In the genomic region with DNA sequence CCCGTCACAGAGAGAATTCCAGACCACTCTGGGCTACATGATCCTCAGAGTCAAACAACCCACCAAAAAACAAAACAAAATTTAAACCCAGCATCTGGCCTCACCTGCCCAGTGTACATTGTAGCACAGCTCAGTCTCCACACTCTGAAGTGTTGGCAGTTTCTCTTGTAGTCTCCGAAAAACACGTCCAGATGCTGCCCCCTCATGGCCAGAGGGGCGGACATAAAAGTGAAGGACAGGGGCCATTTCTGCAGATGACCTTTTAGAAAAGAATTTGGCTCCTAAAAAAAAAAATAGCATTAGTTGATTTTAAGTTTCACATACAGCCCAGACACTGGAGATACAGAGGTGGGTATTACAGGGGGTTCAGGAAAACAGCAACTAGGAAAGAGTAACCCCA, we compare ENCODE assay signal across 12 mouse cellular contexts. TPM values are rescaled to one million over a fixed set of nuclear protein-coding genes. Genes with fewer than 3 reads are reported as not detected.
A peak's percentile ranks its signal among the peaks of the same experiment; 100 is the strongest.
DNase-seq lines count a peak whose midpoint lies in the region; ATAC-seq and TF ChIP-seq lines count a peak whose summit lies in the region.
"Had no signal": no experiment of that assay in that cellular context is flagged by ENCODE, and none has a peak within 500 bp of the region (broad histone marks: within the 10 kb centered on the region; RNA-seq: fewer than 3 reads in every experiment).

No protein-coding gene starts in this region.

- peaks cover 36% of the 10 kb centered on the region for H3K36me3 ChIP-seq in kidney, postnatal 0 days (ENCODE audit: insufficient read depth, low read length)
- peaks cover 46% of the 10 kb centered on the region for H3K36me3 ChIP-seq in kidney, embryonic 16.5 days (ENCODE audit: insufficient read depth, low read length)
- H3K36me3 ChIP-seq in ES-Bruce4 (ENCODE audit: control insufficient read depth, insufficient read depth, low read length, poor library complexity, severe bottlenecking): peaks cover 78% of the 10 kb centered on the region
- H3K36me3 ChIP-seq in heart, postnatal 0 days (replicated peaks; ENCODE audit: control insufficient read depth, insufficient read depth, low read length): peaks cover 38% of the 10 kb centered on the region

- no peak overlapping the region for H3K4me3 ChIP-seq in kidney, postnatal 0 days (replicated peaks; ENCODE audit: low read depth, low read length)
- no peak overlapping the region for H3K4me3 ChIP-seq in kidney, embryonic 16.5 days (ENCODE audit: low read length)
- H3K4me3 ChIP-seq in ES-Bruce4 (ENCODE audit: low read depth, low read length): no peak overlapping the region
- H3K4me3 ChIP-seq in heart, postnatal 0 days (ENCODE audit: low read depth, low read length): no peak overlapping the region
- H3K4me3 ChIP-seq: forebrain, embryonic 10.5 days; liver, embryonic 15.5 days; midbrain, embryonic 13.5 days had no signal

- H3K9me3 ChIP-seq in kidney, postnatal 0 days (replicated peaks; ENCODE audit: low read length): no peaks in the 10 kb centered on the region
- no peaks in the 10 kb centered on the region for H3K9me3 ChIP-seq in kidney, embryonic 16.5 days (ENCODE audit: low read length)
- H3K9me3 ChIP-seq in ES-Bruce4 (replicated peaks; ENCODE audit: control insufficient read depth, insufficient read depth, low read length, poor library complexity, severe bottlenecking): no peaks in the 10 kb centered on the region
- no peaks in the 10 kb centered on the region for H3K9me3 ChIP-seq in heart, postnatal 0 days (replicated peaks; ENCODE audit: control insufficient read depth, low read length)
- H3K9me3 ChIP-seq: forebrain, embryonic 10.5 days; liver, embryonic 15.5 days; midbrain, embryonic 13.5 days had no signal

- no peaks in the 10 kb centered on the region for H3K27me3 ChIP-seq in kidney, postnatal 0 days (ENCODE audit: insufficient read depth, low read length)
- H3K27me3 ChIP-seq in kidney, embryonic 16.5 days (ENCODE audit: insufficient read depth, low read length): no peaks in the 10 kb centered on the region
- H3K27me3 ChIP-seq in ES-Bruce4 (ENCODE audit: control insufficient read depth, insufficient read depth, low read length, poor library complexity, severe bottlenecking): no peaks in the 10 kb centered on the region
- no peaks in the 10 kb centered on the region for H3K27me3 ChIP-seq in heart, postnatal 0 days (ENCODE audit: control insufficient read depth, insufficient read depth, low read length)
- H3K27me3 ChIP-seq: liver, embryonic 15.5 days; midbrain, embryonic 13.5 days had no signal

- H3K27ac ChIP-seq in kidney, postnatal 0 days: no peak overlapping the region
- no peak overlapping the region for H3K27ac ChIP-seq in kidney, embryonic 16.5 days (ENCODE audit: low read length)
- no peak overlapping the region for H3K27ac ChIP-seq in ES-Bruce4 (ENCODE audit: insufficient read depth, low read length)
- H3K27ac ChIP-seq in heart, postnatal 0 days (ENCODE audit: low read depth): no peak overlapping the region
- H3K27ac ChIP-seq: forebrain, embryonic 10.5 days; liver, embryonic 15.5 days; midbrain, embryonic 13.5 days had no signal

- TF ChIP-seq POLR2A in ES-Bruce4 (IDR thresholded peaks at IDR 0.05; ENCODE audit: insufficient read depth, low read length): no peak

- DNase-seq in kidney, postnatal 0 days (ENCODE audit: low spot score): peak; percentile 42
- peak; percentile 59 for DNase-seq in 416B (ENCODE audit: low read depth)
- DNase-seq in heart, postnatal 0 days (ENCODE audit: low spot score): no peak
- no peak for DNase-seq in spleen, postnatal 14 days (ENCODE audit: low spot score in 2 of 2)
- DNase-seq in left cerebral cortex, adult 9 months (ENCODE audit: low spot score in 2 of 2): no peak
- DNase-seq in T-cell, adult 2 months (ENCODE audit: low spot score): no peak
- DNase-seq: thymus, postnatal 4 days had no signal

- peak; percentile 46; the same call in 1 of the 2 replicates for TF ChIP-seq CTCF in kidney, postnatal 0 days (IDR thresholded peaks at IDR 0.05; ENCODE audit: low read depth)
- TF ChIP-seq CTCF in ES-Bruce4 (IDR thresholded peaks at IDR 0.05; ENCODE audit: low read depth, low read length): peak; percentile 37
- TF ChIP-seq CTCF in heart, postnatal 0 days (IDR thresholded peaks at IDR 0.05; ENCODE audit: low read depth): peak; percentile 22

- no peak overlapping the region for H3K9ac ChIP-seq in kidney, postnatal 0 days (ENCODE audit: low read depth, low read length)
- H3K9ac ChIP-seq in kidney, embryonic 16.5 days (replicated peaks; ENCODE audit: low read length): no peak overlapping the region
- no peak overlapping the region for H3K9ac ChIP-seq in ES-Bruce4 (ENCODE audit: low read depth, poor library complexity, severe bottlenecking)
- H3K9ac ChIP-seq in heart, postnatal 0 days (replicated peaks; ENCODE audit: low read depth, low read length): no peak overlapping the region
- H3K9ac ChIP-seq: liver, embryonic 15.5 days; midbrain, embryonic 13.5 days had no signal

- no peak for TF ChIP-seq EP300 in ES-Bruce4 (IDR thresholded peaks at IDR 0.05; ENCODE audit: insufficient read depth, low read depth, low read length)
- TF ChIP-seq EP300 in heart, postnatal 0 days (IDR thresholded peaks at IDR 0.05; ENCODE audit: low read depth): no peak

- ATAC-seq in kidney, postnatal 0 days (replicated peaks; ENCODE audit: low FRiP score, low read depth): no peak
- no peak for ATAC-seq in kidney, embryonic 16.5 days (ENCODE audit: low FRiP score, low TSS enrichment)
- ATAC-seq in heart, postnatal 0 days (ENCODE audit: insufficient read depth, low read depth): no peak
- ATAC-seq: midbrain, embryonic 13.5 days had no signal

- 54% methylated on average over 4 of the region's 4 CpGs for WGBS in kidney, postnatal 0 days
- 47% methylated on average over 4 of the region's 4 CpGs for WGBS in kidney, embryonic 16.5 days
- 41% methylated on average over 4 of the region's 4 CpGs for WGBS in heart, postnatal 0 days

- H3K4me2 ChIP-seq in kidney, postnatal 0 days (ENCODE audit: low read length): no peak overlapping the region
- no peak overlapping the region for H3K4me2 ChIP-seq in kidney, embryonic 16.5 days (replicated peaks; ENCODE audit: low read depth, low read length)
- H3K4me2 ChIP-seq in heart, postnatal 0 days (ENCODE audit: low read depth, low read length): no peak overlapping the region
- H3K4me2 ChIP-seq: liver, embryonic 15.5 days; midbrain, embryonic 13.5 days had no signal

- H3K4me1 ChIP-seq in kidney, postnatal 0 days (replicated peaks; ENCODE audit: insufficient read depth, low read length): 0 out of 2 replicates have a peak, but pooled peaks cover 5% of the 10 kb centered on the region
- H3K4me1 ChIP-seq in kidney, embryonic 16.5 days (ENCODE audit: insufficient read depth, low read length): peaks cover 7% of the 10 kb centered on the region
- no peaks in the 10 kb centered on the region for H3K4me1 ChIP-seq in ES-Bruce4 (ENCODE audit: control insufficient read depth, insufficient read depth, low read length)
- H3K4me1 ChIP-seq in heart, postnatal 0 days (ENCODE audit: control insufficient read depth, insufficient read depth): 0 out of 2 replicates have a peak, but pooled peaks cover 5% of the 10 kb centered on the region

RNA-seq across cellular contexts. Expression of gene Pfas, which starts 4.7 kb away (rescaled TPM):
- polyA plus RNA-seq in kidney, postnatal 0 days (2015; fragmentation: Nextera tagmentation; extraction: Ambion mirVana): 20.9 and 23.3 TPM in 2 replicates
- 33.9 and 41.9 TPM in 2 replicates for polyA plus RNA-seq in kidney, embryonic 16.5 days (2015; fragmentation: Nextera tagmentation; extraction: Ambion mirVana)
- polyA plus RNA-seq in ES-Bruce4 (2011; ENCODE audit: insufficient read depth, insufficient read length, low read depth, missing spikeins): 79.6 and 85.3 TPM in 2 replicates
- 10.1 and 12.3 TPM in 2 replicates for total RNA-seq in heart, postnatal 0 days (2014; rRNA removed; ENCODE audit: low replicate concordance)
- 8.3 and 8.7 TPM in 2 replicates for polyA plus RNA-seq in heart, postnatal 0 days (2015; fragmentation: Nextera tagmentation; extraction: Ambion mirVana)

RNA-seq across cellular contexts. Expression of gene Ctc1, which starts 12.1 kb away (rescaled TPM):
- 27.6 and 27.7 TPM in 2 replicates for polyA plus RNA-seq in kidney, postnatal 0 days (2015; fragmentation: Nextera tagmentation; extraction: Ambion mirVana)
- 64.1 and 68.0 TPM in 2 replicates for polyA plus RNA-seq in kidney, embryonic 16.5 days (2015; fragmentation: Nextera tagmentation; extraction: Ambion mirVana)
- polyA plus RNA-seq in ES-Bruce4 (2011; ENCODE audit: insufficient read depth, insufficient read length, low read depth, missing spikeins): 164 and 169 TPM in 2 replicates
- 40.0 and 46.0 TPM in 2 replicates for total RNA-seq in heart, postnatal 0 days (2014; rRNA removed; ENCODE audit: low replicate concordance)
- polyA plus RNA-seq in heart, postnatal 0 days (2015; fragmentation: Nextera tagmentation; extraction: Ambion mirVana): 18.6 TPM in 2 replicates

RNA-seq across cellular contexts. Expression of gene Rangrf, which starts 28.6 kb away (rescaled TPM):
- polyA plus RNA-seq in kidney, postnatal 0 days (2015; fragmentation: Nextera tagmentation; extraction: Ambion mirVana): 55.6 and 58.3 TPM in 2 replicates
- polyA plus RNA-seq in kidney, embryonic 16.5 days (2015; fragmentation: Nextera tagmentation; extraction: Ambion mirVana): 62.3 and 63.9 TPM in 2 replicates
- polyA plus RNA-seq in ES-Bruce4 (2011; ENCODE audit: insufficient read depth, insufficient read length, low read depth, missing spikeins): 70.3 and 98.6 TPM in 2 replicates
- 101 and 103 TPM in 2 replicates for total RNA-seq in heart, postnatal 0 days (2014; rRNA removed; ENCODE audit: low replicate concordance)
- 78.0 and 85.1 TPM in 2 replicates for polyA plus RNA-seq in heart, postnatal 0 days (2015; fragmentation: Nextera tagmentation; extraction: Ambion mirVana)

RNA-seq across cellular contexts. Expression of gene Slc25a35, which starts 35.7 kb away (rescaled TPM):
- 11.1 and 11.5 TPM in 2 replicates for polyA plus RNA-seq in kidney, postnatal 0 days (2015; fragmentation: Nextera tagmentation; extraction: Ambion mirVana)
- polyA plus RNA-seq in kidney, embryonic 16.5 days (2015; fragmentation: Nextera tagmentation; extraction: Ambion mirVana): 7.6 and 7.9 TPM in 2 replicates
- 3.4 and 4.6 TPM in 2 replicates for polyA plus RNA-seq in ES-Bruce4 (2011; ENCODE audit: insufficient read depth, insufficient read length, low read depth, missing spikeins)
- 0.70 and 3.6 TPM in 2 replicates for total RNA-seq in heart, postnatal 0 days (2014; rRNA removed; ENCODE audit: low replicate concordance)
- 1.9 and 2.0 TPM in 2 replicates for polyA plus RNA-seq in heart, postnatal 0 days (2015; fragmentation: Nextera tagmentation; extraction: Ambion mirVana)

RNA-seq across cellular contexts. Expression of gene Aurkb, which starts 41.9 kb away (rescaled TPM):
- polyA plus RNA-seq in kidney, postnatal 0 days (2015; fragmentation: Nextera tagmentation; extraction: Ambion mirVana): 49.3 and 61.1 TPM in 2 replicates
- polyA plus RNA-seq in kidney, embryonic 16.5 days (2015; fragmentation: Nextera tagmentation; extraction: Ambion mirVana): 176 and 177 TPM in 2 replicates
- polyA plus RNA-seq in ES-Bruce4 (2011; ENCODE audit: insufficient read depth, insufficient read length, low read depth, missing spikeins): 108 and 121 TPM in 2 replicates
- 21.4 and 54.6 TPM in 2 replicates for total RNA-seq in heart, postnatal 0 days (2014; rRNA removed; ENCODE audit: low replicate concordance)
- polyA plus RNA-seq in heart, postnatal 0 days (2015; fragmentation: Nextera tagmentation; extraction: Ambion mirVana): 19.5 and 19.9 TPM in 2 replicates

Comparison
In these comparisons a context has a peak if more than half of its experiments do, and no peak if none do; other contexts are left out.
1. DNase-seq: peak in kidney, postnatal 0 days (single experiment) and 416B (single experiment); none in heart, postnatal 0 days (single experiment), spleen, postnatal 14 days (0 of 2), left cerebral cortex, adult 9 months (0 of 2) and T-cell, adult 2 months (single experiment).
2. Peak in every context shown above with its lines, with median percentiles within 50 percentile points of each other: CTCF ChIP-seq.